Mouse (Mus musculus) stomach, postnatal 0 days (tissue): ENCODE data around the gene Mrpl42. TPM values are rescaled to one million over a fixed set of nuclear protein-coding genes. Genes with fewer than 3 reads are reported as not detected.
A peak's percentile ranks its signal among the peaks of the same experiment; 100 is the strongest.

Experiments
- ATAC-seq: fragments of 200-750 bp; cut with Nextera tagmentation; 2 replicates; pipeline ENCODE4 v1.8.0; 2017; ENCODE audit not compliant: low FRiP score, low TSS enrichment
- DNase-seq: peaks from one replicate; pipeline ENCODE4 v3.0.0-alpha.2; 2016; ENCODE audit warnings: low spot score
- H3K27ac ChIP-seq: fragments of 300-500 bp; sonication (generic); replicated peaks from 2 replicates; pipeline ENCODE4 v1.5.1; 2014; ENCODE audit warnings: mild to moderate bottlenecking, control low read depth
- H3K27me3 ChIP-seq: fragments of 300-500 bp; sonication (generic); 2 replicates; pipeline ENCODE4 v1.6.1; 2014; ENCODE audit warnings: low read length; ENCODE audit not compliant: control insufficient read depth, insufficient read depth
- H3K36me3 ChIP-seq: fragments of 300-500 bp; sonication (generic); 2 replicates; pipeline ENCODE4 v1.6.1; 2014; ENCODE audit warnings: low read length, mixed read lengths; ENCODE audit not compliant: control insufficient read depth, insufficient read depth
- H3K4me1 ChIP-seq: fragments of 300-500 bp; sonication (generic); replicated peaks from 2 replicates; pipeline ENCODE4 v1.6.1; 2014; ENCODE audit warnings: antibody characterized with exemption; ENCODE audit not compliant: control insufficient read depth, insufficient read depth
- H3K4me2 ChIP-seq: fragments of 300-500 bp; sonication (generic); replicated peaks from 2 replicates; pipeline ENCODE4 v1.6.1; 2014; ENCODE audit warnings: low read depth, mild to moderate bottlenecking, control low read depth, moderate library complexity
- H3K4me3 ChIP-seq: fragments of 300-500 bp; sonication (generic); 2 replicates; pipeline ENCODE4 v1.5.1; 2014; ENCODE audit warnings: low read depth, low read length, control low read depth
- H3K9ac ChIP-seq: fragments of 300-500 bp; sonication (generic); 2 replicates; pipeline ENCODE4 v1.6.1; 2014; ENCODE audit warnings: mild to moderate bottlenecking, low read length, control low read depth, mixed read lengths
- H3K9me3 ChIP-seq: fragments of 300-500 bp; sonication (generic); 2 replicates; pipeline ENCODE4 v1.6.1; 2016; ENCODE audit warnings: low read length; ENCODE audit not compliant: control insufficient read depth
- CTCF ChIP-seq: IDR thresholded peaks from 2 replicates; pipeline ENCODE4 v1.5.1; 2016; ENCODE audit warnings: antibody characterized with exemption, low read depth, mild to moderate bottlenecking, moderate library complexity
- EP300 ChIP-seq: optimal IDR thresholded peaks from 2 replicates; pipeline ENCODE3; 2016; ENCODE audit warnings: antibody characterized with exemption
- WGBS: fragments of 180-500 bp; shearing (Covaris S2); extraction: QIAGEN DNeasy Blood & Tissue Kit; methylation state at CpG from one replicate; pipeline ENCODE4 v1.1.7; 2014; 5-methylcytosine and 5-hydroxymethylcytosine counted together
- polyA plus RNA-seq: library from polyadenylated mRNA; unstranded; fragments of >200 nt; fragmentation: Nextera tagmentation; extraction: Ambion mirVana; gene quantifications from 2 replicates; pipeline ENCODE4 v1.2.1, GENCODE M21; 2015

The Mrpl42 gene
- polyA plus RNA-seq, 1 experiment from 2014 or later, result 291 TPM

DNA sequence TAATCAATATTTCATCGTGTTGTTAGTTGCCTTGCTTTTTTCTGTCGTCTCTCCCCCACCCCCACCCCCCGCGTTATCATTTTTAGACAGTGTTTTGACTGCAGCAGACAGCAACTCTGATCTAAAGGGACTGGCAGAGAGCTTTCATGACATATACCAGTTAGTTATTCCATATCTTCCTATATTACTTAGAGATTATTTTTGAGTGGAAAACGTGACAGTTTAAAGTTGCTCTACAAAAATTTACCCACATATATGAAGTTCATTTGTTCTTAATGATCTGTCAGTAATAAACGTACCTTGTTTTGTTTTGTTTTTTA is 34.4 kb upstream of the Mrpl42 start:
- DNase-seq (no peak), ATAC-seq (no peak)
- Histone ChIP-seq H3K4me3 (no peak overlapping the region), H3K4me1 (no peaks in the 10 kb centered on the region), H3K36me3 (no peaks in the 10 kb centered on the region), H3K9ac (no peak overlapping the region), H3K27ac (no peak overlapping the region), H3K4me2 (no peak overlapping the region), H3K9me3 (no peaks in the 10 kb centered on the region), H3K27me3 (no peaks in the 10 kb centered on the region)
- WGBS, result 78% methylated on average over 6 of the region's 6 CpGs
- TF ChIP-seq EP300, result no peak
- TF ChIP-seq CTCF, result no peak

DNA sequence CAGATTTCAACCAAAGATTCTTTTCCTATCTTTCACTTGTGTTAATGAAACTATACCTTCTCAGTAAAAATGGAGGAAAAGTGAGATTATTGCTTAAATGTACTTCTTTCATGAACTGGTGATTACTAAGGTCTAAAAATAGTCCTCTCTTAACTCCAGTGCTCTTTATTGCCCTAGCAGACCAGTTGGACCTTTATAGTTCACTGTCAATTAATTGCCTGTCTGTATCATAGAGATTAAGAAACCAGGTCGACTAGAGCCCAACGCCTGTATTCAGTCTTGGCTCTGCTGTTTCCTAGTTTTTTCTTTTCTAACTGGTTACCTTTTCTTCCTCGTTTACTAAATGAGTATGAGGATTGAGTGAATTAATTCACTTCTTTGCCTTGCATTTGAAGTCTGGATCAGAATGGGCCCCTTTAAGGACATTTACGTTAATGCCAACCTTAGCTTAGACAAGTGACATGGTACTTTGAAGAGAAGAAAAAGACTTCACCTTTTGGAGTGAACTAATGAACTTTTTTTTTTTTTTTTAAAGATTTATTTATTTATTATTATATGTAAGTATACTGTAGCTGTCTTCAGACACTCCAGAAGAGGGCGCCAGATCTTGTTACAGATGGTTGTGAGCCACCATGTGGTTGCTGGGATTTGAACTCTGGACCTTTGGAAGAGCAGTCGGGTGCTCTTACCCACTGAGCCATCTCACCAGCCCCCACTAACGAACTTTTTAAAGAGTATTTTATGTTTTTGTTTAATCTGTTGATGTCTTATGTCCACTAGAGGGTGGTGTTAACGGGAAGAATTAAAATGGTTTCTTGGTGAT is 33.9 kb upstream of the Mrpl42 start:
- Histone ChIP-seq H3K9me3 (no peaks in the 10 kb centered on the region), H3K36me3 (no peaks in the 10 kb centered on the region), H3K4me1 (no peaks in the 10 kb centered on the region), H3K9ac (no peak overlapping the region), H3K4me2 (no peak overlapping the region), H3K27me3 (no peaks in the 10 kb centered on the region), H3K27ac (no peak overlapping the region), H3K4me3 (no peak overlapping the region)
- DNase-seq (no peak), ATAC-seq (no peak)
- WGBS, result 88% methylated on average over 8 of the region's 8 CpGs
- TF ChIP-seq CTCF (peak; percentile 13; the same call in 1 of the 2 replicates), EP300 (no peak)

GRCm38 (mm10) chr10:95533382-95533781 is 31.6 kb upstream of the Mrpl42 start:
- DNase-seq (no peak), ATAC-seq (no peak)
- H3K36me3 ChIP-seq, result no peaks in the 10 kb centered on the region
- TF ChIP-seq EP300, result no peak
- TF ChIP-seq CTCF, result no peak
- no peaks in the 10 kb centered on the region for H3K9me3 ChIP-seq
- H3K9ac ChIP-seq, result no peak overlapping the region
- H3K4me1 ChIP-seq, result no peaks in the 10 kb centered on the region
- no peak overlapping the region for H3K4me2 ChIP-seq
- no peak overlapping the region for H3K27ac ChIP-seq
- no peak overlapping the region for H3K4me3 ChIP-seq
- H3K27me3 ChIP-seq, result no peaks in the 10 kb centered on the region
- 83% methylated on average over 7 of the region's 7 CpGs for WGBS

GRCm38 (mm10) chr10:95532916-95533315 is 31.2 kb upstream of the Mrpl42 start:
- no peaks in the 10 kb centered on the region for H3K36me3 ChIP-seq
- H3K4me1 ChIP-seq, result no peaks in the 10 kb centered on the region
- ATAC-seq, result no peak
- H3K27ac ChIP-seq, result no peak overlapping the region
- DNase-seq, result no peak
- H3K27me3 ChIP-seq, result no peaks in the 10 kb centered on the region
- TF ChIP-seq CTCF, result no peak
- TF ChIP-seq EP300, result no peak
- H3K9me3 ChIP-seq, result no peaks in the 10 kb centered on the region
- H3K9ac ChIP-seq, result no peak overlapping the region
- H3K4me2 ChIP-seq, result no peak overlapping the region
- 78% methylated on average over 5 of the region's 5 CpGs for WGBS
- H3K4me3 ChIP-seq, result no peak overlapping the region

- Histone ChIP-seq H3K9ac (no peak overlapping the region), H3K4me2 (no peak overlapping the region), H3K4me3 (no peak overlapping the region), H3K4me1 (no peaks in the 10 kb centered on the region), H3K9me3 (no peaks in the 10 kb centered on the region), H3K27me3 (no peaks in the 10 kb centered on the region), H3K27ac (no peak overlapping the region), H3K36me3 (no peaks in the 10 kb centered on the region)
- ATAC-seq (no peak), DNase-seq (no peak)
- TF ChIP-seq EP300 (no peak), CTCF (no peak)
- WGBS, result 64% methylated on average over 2 of the region's 2 CpGs
Measured at GRCm38 (mm10) chr10:95530551-95531121, 28.9 kb upstream of the Mrpl42 start.

GRCm38 (mm10) chr10:95526495-95527122 is 24.9 kb upstream of the Mrpl42 start:
- no peaks in the 10 kb centered on the region for H3K36me3 ChIP-seq
- H3K9me3 ChIP-seq, result no peaks in the 10 kb centered on the region
- no peaks in the 10 kb centered on the region for H3K4me1 ChIP-seq
- H3K4me2 ChIP-seq, result no peak overlapping the region
- WGBS, result 51% methylated on average over 5 of the region's 5 CpGs
- DNase-seq (no peak), ATAC-seq (peak; percentile 76; the same call in 1 of the 2 replicates)
- no peak overlapping the region for H3K9ac ChIP-seq
- H3K27ac ChIP-seq, result peak overlapping the region; percentile 65
- TF ChIP-seq EP300, result no peak
- no peak for TF ChIP-seq CTCF
- no peak overlapping the region for H3K4me3 ChIP-seq
- H3K27me3 ChIP-seq, result no peaks in the 10 kb centered on the region
